Mouse (Mus musculus) myocyte (in vitro differentiated cells): ENCODE results near the gene Olfr702.

Experiments
- E2F4 ChIP-seq: IDR thresholded peaks from one replicate; pipeline ENCODE4 v1.6.1; 2011; ENCODE audit warnings: mild to moderate bottlenecking, control low read depth, moderate library complexity; ENCODE audit not compliant: insufficient read depth
- MAX ChIP-seq: IDR thresholded peaks from one replicate; pipeline ENCODE4 v1.6.1; 2011; ENCODE audit warnings: low read depth, mild to moderate bottlenecking, control low read depth
- POLR2A ChIP-seq: IDR thresholded peaks from one replicate; pipeline ENCODE4 v1.6.1; 2011; ENCODE audit warnings: low read depth, mild to moderate bottlenecking, control low read depth, moderate library complexity; ENCODE audit not compliant: insufficient read length
- REST ChIP-seq: IDR thresholded peaks from one replicate; pipeline ENCODE4 v1.6.1; 2011; ENCODE audit warnings: mild to moderate bottlenecking, control low read depth, moderate library complexity; ENCODE audit not compliant: insufficient read depth, insufficient read length
- USF1 ChIP-seq: IDR thresholded peaks from one replicate; pipeline ENCODE4 v1.6.1; 2011; ENCODE audit warnings: low read depth, mild to moderate bottlenecking, control low read depth, moderate library complexity

DNA sequence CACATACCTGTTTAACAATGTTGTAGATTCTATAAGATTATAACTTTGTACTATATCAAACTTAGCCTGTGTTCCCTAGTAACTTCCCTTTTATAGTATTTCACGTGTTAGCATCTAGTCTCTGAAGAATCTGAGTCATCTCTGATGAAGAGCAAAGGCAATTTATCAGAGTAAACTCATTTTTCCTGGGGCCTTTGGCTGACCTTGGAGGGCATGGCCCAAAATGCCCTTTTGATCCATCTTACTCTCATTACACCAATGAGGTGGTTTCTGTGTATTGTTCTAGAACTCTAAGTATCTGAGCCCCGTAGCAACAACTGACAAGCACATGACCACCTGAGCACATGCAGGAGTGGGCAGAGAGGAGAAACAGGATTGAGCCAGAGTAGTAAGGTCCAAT, 19.9 kb downstream of the Olfr702 start, which contains the start of gene Olfr701:
- TF ChIP-seq POLR2A (no peak), REST (no peak), USF1 (no peak), E2F4 (no peak), MAX (no peak)
